Mouse (Mus musculus): ENCODE measurements around the gene Gigyf1.

DNA sequence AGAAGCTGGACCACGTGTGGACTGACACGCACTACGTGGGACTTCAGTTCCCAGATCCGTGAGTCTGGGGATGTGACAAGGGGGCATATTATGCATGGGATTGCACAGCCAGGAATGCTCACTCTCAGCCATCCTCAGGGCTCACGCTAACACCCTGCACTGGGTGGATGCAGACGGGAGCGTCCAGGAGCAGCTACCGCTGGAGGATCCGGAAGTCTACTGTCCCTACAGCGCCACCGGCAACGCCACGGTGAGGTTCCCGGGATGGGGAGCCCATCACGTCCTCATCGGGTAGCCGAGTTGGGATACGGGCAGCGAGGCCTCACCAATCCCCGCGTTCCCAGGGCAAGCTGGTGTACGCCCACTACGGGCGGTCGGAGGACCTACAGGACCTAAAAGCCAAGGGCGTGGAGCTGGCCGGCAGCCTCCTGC lies 56.1 kb downstream of the Gigyf1 start:
- no peak for TF ChIP-seq ZNF384 (IDR thresholded peaks at IDR 0.05; ENCODE audit: low read depth, low read length)
- TF ChIP-seq MAFK (IDR thresholded peaks at IDR 0.05; ENCODE audit: insufficient read depth, low read depth, low read length): no peak
